Mouse (Mus musculus) cortical plate, adult 2 months (tissue): ENCODE data around the gene Bcas3. TPM values are rescaled to one million over a fixed set of nuclear protein-coding genes. Genes with fewer than 3 reads are reported as not detected.

Experiments
- H3K27ac ChIP-seq: fragments of 200-500 bp; 2 replicates; pipeline ENCODE4 v1.5.1; 2012; ENCODE audit warnings: low read length, control low read depth, inconsistent platforms; ENCODE audit not compliant: insufficient read depth
- H3K4me1 ChIP-seq: fragments of 200-500 bp; 2 replicates; pipeline ENCODE4 v1.6.1; 2011; ENCODE audit warnings: low read length; ENCODE audit not compliant: control insufficient read depth, insufficient read depth
- H3K4me3 ChIP-seq: fragments of 200-500 bp; 2 replicates; pipeline ENCODE4 v1.5.1; 2011; ENCODE audit warnings: mild to moderate bottlenecking, low read length, control low read depth; ENCODE audit not compliant: insufficient read depth
- CTCF ChIP-seq: fragments of 200-500 bp; IDR thresholded peaks from 2 replicates; pipeline ENCODE4 v1.5.1; 2011; ENCODE audit warnings: mild to moderate bottlenecking, control low read depth, low read length; ENCODE audit not compliant: insufficient read depth; ENCODE audit errors: extremely low read depth
- POLR2A ChIP-seq: fragments of 200-500 bp; IDR thresholded peaks from 2 replicates; pipeline ENCODE4 v1.6.1; 2011; ENCODE audit warnings: mild to moderate bottlenecking, low read length, control low read depth; ENCODE audit not compliant: insufficient read depth; ENCODE audit errors: extremely low read depth
- polyA plus RNA-seq: library from polyadenylated mRNA; depleted of rRNA; stranded (reverse); fragments of >200 nt; gene quantifications from 2 replicates; pipeline ENCODE4 v1.2.3, GENCODE M21; 2012

Gene Bcas3
- polyA plus RNA-seq, 1 experiment, result 47.1 TPM

- H3K4me3 ChIP-seq, result no peak overlapping the region
- no peaks in the 10 kb centered on the region for H3K4me1 ChIP-seq
- TF ChIP-seq CTCF (no peak), POLR2A (no peak)
- no peak overlapping the region for H3K27ac ChIP-seq
Observed at GRCm38 (mm10) chr11:85667741-85668140, 314.8 kb downstream of the Bcas3 start.

GRCm38 (mm10) chr11:85672881-85673475, 320.0 kb downstream of the Bcas3 start:
- TF ChIP-seq CTCF (no peak), POLR2A (no peak)
- Histone ChIP-seq H3K4me3 (no peak overlapping the region), H3K4me1 (peaks cover 2% of the 10 kb centered on the region; the same call in 1 of the 2 replicates), H3K27ac (no peak overlapping the region)

- TF ChIP-seq CTCF (no peak), POLR2A (no peak)
- H3K27ac ChIP-seq, result no peak overlapping the region
- H3K4me3 ChIP-seq, result no peak overlapping the region
- peaks cover 4% of the 10 kb centered on the region; the same call in 1 of the 2 replicates for H3K4me1 ChIP-seq
Observed at GRCm38 (mm10) chr11:85675244-85675643, 322.3 kb downstream of the Bcas3 start.

GRCm38 (mm10) chr11:85676357-85677004, 323.5 kb downstream of the Bcas3 start:
- TF ChIP-seq POLR2A, result no peak
- no peak for TF ChIP-seq CTCF
- H3K27ac ChIP-seq, result no peak overlapping the region
- H3K4me1 ChIP-seq, result peaks cover 4% of the 10 kb centered on the region; the same call in 1 of the 2 replicates
- no peak overlapping the region for H3K4me3 ChIP-seq

- H3K4me1 ChIP-seq, result peaks cover 6% of the 10 kb centered on the region; the same call in 1 of the 2 replicates
- H3K4me3 ChIP-seq, result no peak overlapping the region
- TF ChIP-seq CTCF, result no peak
- H3K27ac ChIP-seq, result no peak overlapping the region
Observed at GRCm38 (mm10) chr11:85678666-85679065, 325.7 kb downstream of the Bcas3 start.

GRCm38 (mm10) chr11:85681580-85682419, 328.8 kb downstream of the Bcas3 start:
- Histone ChIP-seq H3K4me3 (no peak overlapping the region), H3K4me1 (peaks cover 6% of the 10 kb centered on the region; the same call in 1 of the 2 replicates)
- no peak for TF ChIP-seq POLR2A
- TF ChIP-seq CTCF, result no peak

GRCm38 (mm10) chr11:85684981-85685380, 332.0 kb downstream of the Bcas3 start:
- Histone ChIP-seq H3K4me1 (peaks cover 2% of the 10 kb centered on the region; the same call in 1 of the 2 replicates), H3K27ac (no peak overlapping the region), H3K4me3 (no peak overlapping the region)
- TF ChIP-seq CTCF, result no peak
- no peak for TF ChIP-seq POLR2A

More at GRCm38 (mm10) chr11:85681580-85682419, 328.8 kb downstream of the Bcas3 start:
- no peak overlapping the region for H3K27ac ChIP-seq

GRCm38 (mm10) chr11:85687816-85688439, 335.0 kb downstream of the Bcas3 start:
- H3K27ac ChIP-seq, result no peak overlapping the region
- TF ChIP-seq POLR2A, result no peak
- no peak for TF ChIP-seq CTCF
- no peaks in the 10 kb centered on the region for H3K4me1 ChIP-seq
- no peak overlapping the region for H3K4me3 ChIP-seq

GRCm38 (mm10) chr11:85688440-85688838, 335.5 kb downstream of the Bcas3 start:
- Histone ChIP-seq H3K4me3 (no peak overlapping the region), H3K27ac (no peak overlapping the region), H3K4me1 (no peaks in the 10 kb centered on the region)
- TF ChIP-seq POLR2A (no peak), CTCF (no peak)

- no peak for TF ChIP-seq POLR2A
- no peak for TF ChIP-seq CTCF
- H3K4me1 ChIP-seq, result no peaks in the 10 kb centered on the region
- H3K4me3 ChIP-seq, result no peak overlapping the region
- no peak overlapping the region for H3K27ac ChIP-seq
Observed at GRCm38 (mm10) chr11:85689226-85689625, 336.3 kb downstream of the Bcas3 start.
